Mouse (Mus musculus): ENCODE results near the gene Tmem43.

GRCm38 (mm10) chr6:91527227-91527860 is 53.8 kb downstream of the Tmem43 start:
- TF ChIP-seq POLR2A (IDR thresholded peaks at IDR 0.05; ENCODE audit: borderline replicate concordance, control insufficient read depth, low read depth, low read length): no peak
- TF ChIP-seq CTCF (IDR thresholded peaks at IDR 0.05; ENCODE audit: control insufficient read depth, insufficient read depth, low read length): no peak

Measured in bone marrow, adult 2 months (tissue).